Mouse (Mus musculus) stomach, postnatal 0 days (tissue): ENCODE measurements around the gene Copz2.

ENCODE experiments used
- CTCF ChIP-seq: IDR thresholded peaks from 2 replicates; pipeline ENCODE4 v1.5.1; 2016; ENCODE audit warnings: antibody characterized with exemption, low read depth, mild to moderate bottlenecking, moderate library complexity
- EP300 ChIP-seq: optimal IDR thresholded peaks from 2 replicates; pipeline ENCODE3; 2016; ENCODE audit warnings: antibody characterized with exemption

GRCm38 (mm10) chr11:96902639-96903635 is 53.3 kb downstream of the Copz2 start:
- TF ChIP-seq CTCF, result no peak
- TF ChIP-seq EP300, result no peak
